Mouse (Mus musculus) testis, adult 2 months (tissue): ENCODE measurements around the gene Rbms3. TPM values are rescaled to one million over a fixed set of nuclear protein-coding genes. Genes with fewer than 3 reads are reported as not detected.

Experiments
- H3K27ac ChIP-seq: fragments of 200-500 bp; 2 replicates; pipeline ENCODE4 v1.5.1; 2012; ENCODE audit warnings: low read depth, low read length; ENCODE audit not compliant: control insufficient read depth, insufficient read depth
- H3K27me3 ChIP-seq: fragments of 200-500 bp; 2 replicates; pipeline ENCODE4 v1.6.1; 2012; ENCODE audit warnings: mild to moderate bottlenecking, low read length, moderate library complexity; ENCODE audit not compliant: control insufficient read depth, insufficient read depth
- H3K36me3 ChIP-seq: fragments of 200-500 bp; 2 replicates; pipeline ENCODE4 v1.6.1; 2012; ENCODE audit warnings: mild to moderate bottlenecking, low read length; ENCODE audit not compliant: control insufficient read depth, insufficient read depth
- H3K4me1 ChIP-seq: fragments of 200-500 bp; 2 replicates; pipeline ENCODE4 v1.6.1; 2012; ENCODE audit warnings: low read length; ENCODE audit not compliant: control insufficient read depth, insufficient read depth
- H3K4me3 ChIP-seq: fragments of 200-500 bp; 2 replicates; pipeline ENCODE4 v1.5.1; 2012; ENCODE audit warnings: low read depth, mild to moderate bottlenecking, low read length, moderate library complexity, mixed read lengths; ENCODE audit not compliant: control insufficient read depth
- CTCF ChIP-seq: fragments of 200-500 bp; IDR thresholded peaks from 2 replicates; pipeline ENCODE4 v1.5.1; 2012; ENCODE audit warnings: low read depth, mild to moderate bottlenecking, inconsistent platforms, low read length, moderate library complexity; ENCODE audit not compliant: control insufficient read depth, insufficient read depth, insufficient replicate concordance
- POLR2A ChIP-seq: fragments of 200-500 bp; IDR thresholded peaks from 2 replicates; pipeline ENCODE4 v1.6.1; 2012; ENCODE audit warnings: low read depth, mild to moderate bottlenecking, inconsistent platforms, low read length, moderate library complexity; ENCODE audit not compliant: control insufficient read depth
- polyA plus RNA-seq: library from polyadenylated mRNA; depleted of rRNA; stranded (reverse); fragments of >200 nt; gene quantifications from 2 replicates; pipeline ENCODE4 v1.2.3, GENCODE M21; 2012

Gene Rbms3
- polyA plus RNA-seq, 1 experiment = 0.72 TPM

DNA sequence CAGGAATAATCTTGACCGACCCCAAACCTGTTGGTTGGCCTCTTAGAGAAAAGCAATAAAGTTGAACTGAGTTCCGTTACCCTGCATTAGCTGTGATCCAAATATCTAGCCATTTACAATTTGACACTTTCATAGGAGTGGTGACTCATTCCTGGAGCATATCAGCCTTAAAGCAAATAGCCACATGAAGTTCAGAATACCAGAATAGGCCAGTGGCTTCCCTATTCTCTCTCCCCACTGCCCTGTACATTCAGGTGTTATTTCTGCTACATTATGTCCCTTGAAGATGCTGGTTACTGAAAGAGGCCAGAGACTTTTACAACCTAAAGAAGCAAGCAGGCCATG is 755.8 kb downstream of the Rbms3 start:
- Histone ChIP-seq H3K4me3 (no peak overlapping the region), H3K27ac (no peak overlapping the region), H3K27me3 (no peaks in the 10 kb centered on the region), H3K36me3 (no peaks in the 10 kb centered on the region), H3K4me1 (peaks cover 7% of the 10 kb centered on the region; the same call in 1 of the 2 replicates)
- no peak for TF ChIP-seq POLR2A
- TF ChIP-seq CTCF = no peak

DNA sequence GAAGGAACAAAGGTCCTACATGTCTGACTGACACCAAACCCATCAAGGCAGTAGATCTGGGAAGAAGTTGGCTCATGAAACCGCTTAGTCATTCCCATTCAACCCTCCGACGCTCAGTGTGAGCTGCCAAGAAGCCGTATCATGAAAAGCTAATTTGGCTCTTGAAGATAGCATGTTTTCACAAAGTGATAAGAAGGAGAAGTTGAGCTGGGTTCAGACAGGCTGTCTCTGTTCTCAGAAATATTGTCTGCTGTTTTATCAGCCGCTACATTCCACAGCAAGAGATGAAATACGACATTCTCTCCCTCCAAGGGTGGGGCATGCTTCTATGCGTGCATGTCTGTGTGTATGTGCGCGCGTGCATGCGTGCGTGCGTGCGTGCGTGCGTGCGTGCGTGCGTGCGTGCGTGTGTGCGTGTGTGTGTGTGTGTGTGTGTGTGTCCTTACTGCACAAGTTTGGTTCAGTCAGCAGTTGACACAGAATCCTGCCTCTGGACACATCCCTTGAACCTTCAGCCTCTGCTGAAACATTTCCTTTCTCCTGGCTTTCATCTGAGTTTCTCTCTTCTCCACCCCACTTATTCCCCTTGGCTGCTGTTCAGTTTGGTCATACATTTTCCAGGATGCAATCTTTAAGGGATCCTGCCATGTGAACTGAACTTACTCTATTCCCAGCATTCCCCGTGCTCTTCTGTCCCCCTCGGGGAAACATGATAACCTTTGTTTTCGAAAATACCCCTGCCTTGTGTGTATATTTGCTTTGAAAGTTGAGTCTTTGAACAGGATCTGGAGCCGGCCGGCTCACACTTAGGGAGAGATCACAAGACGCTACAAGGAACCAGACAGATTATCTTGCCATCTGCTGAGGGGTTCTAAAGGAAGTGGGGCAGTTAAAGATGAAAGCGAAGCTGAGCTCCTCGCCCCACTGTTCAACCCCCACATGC is 756.4 kb downstream of the Rbms3 start:
- H3K27ac ChIP-seq = peak overlapping the region; percentile 30
- TF ChIP-seq POLR2A = no peak
- H3K4me1 ChIP-seq = peaks cover 7% of the 10 kb centered on the region; the same call in 1 of the 2 replicates
- H3K27me3 ChIP-seq = no peaks in the 10 kb centered on the region
- peak overlapping the region; percentile 38; the same call in 1 of the 2 replicates for H3K4me3 ChIP-seq
- H3K36me3 ChIP-seq = no peaks in the 10 kb centered on the region

- TF ChIP-seq POLR2A = no peak
- no peak for TF ChIP-seq CTCF
- H3K4me1 ChIP-seq = peaks cover 7% of the 10 kb centered on the region; the same call in 1 of the 2 replicates
- no peak overlapping the region for H3K27ac ChIP-seq
Observed at GRCm38 (mm10) chr9:116872346-116872745, 757.4 kb downstream of the Rbms3 start.

DNA sequence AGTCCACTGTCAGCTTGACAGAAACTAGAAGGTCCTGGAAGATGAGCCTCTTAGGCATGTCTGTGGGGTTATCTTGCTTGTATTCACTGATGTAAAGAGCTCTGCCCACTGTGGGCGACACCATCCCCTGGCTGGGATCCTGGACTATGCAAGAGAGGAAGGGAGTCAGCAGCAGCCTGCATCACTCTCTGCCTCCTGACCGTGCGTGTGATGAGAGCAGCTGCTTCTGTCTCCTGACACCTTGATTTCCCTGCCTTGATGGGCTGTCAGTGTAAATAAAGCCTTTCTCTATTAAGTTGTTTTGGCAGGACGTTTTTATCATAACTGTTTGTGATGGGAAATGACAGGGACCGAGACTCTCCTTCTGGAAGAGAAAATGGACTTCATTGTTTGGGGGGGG is 758.1 kb downstream of the Rbms3 start:
- Histone ChIP-seq H3K4me1 (peaks cover 7% of the 10 kb centered on the region; the same call in 1 of the 2 replicates), H3K27ac (no peak overlapping the region), H3K36me3 (no peaks in the 10 kb centered on the region), H3K4me3 (no peak overlapping the region), H3K27me3 (no peaks in the 10 kb centered on the region)
- TF ChIP-seq POLR2A (no peak), CTCF (no peak)

More at GRCm38 (mm10) chr9:116872346-116872745, 757.4 kb downstream of the Rbms3 start:
- Histone ChIP-seq H3K4me3 (no peak overlapping the region), H3K27me3 (no peaks in the 10 kb centered on the region), H3K36me3 (no peaks in the 10 kb centered on the region)

DNA sequence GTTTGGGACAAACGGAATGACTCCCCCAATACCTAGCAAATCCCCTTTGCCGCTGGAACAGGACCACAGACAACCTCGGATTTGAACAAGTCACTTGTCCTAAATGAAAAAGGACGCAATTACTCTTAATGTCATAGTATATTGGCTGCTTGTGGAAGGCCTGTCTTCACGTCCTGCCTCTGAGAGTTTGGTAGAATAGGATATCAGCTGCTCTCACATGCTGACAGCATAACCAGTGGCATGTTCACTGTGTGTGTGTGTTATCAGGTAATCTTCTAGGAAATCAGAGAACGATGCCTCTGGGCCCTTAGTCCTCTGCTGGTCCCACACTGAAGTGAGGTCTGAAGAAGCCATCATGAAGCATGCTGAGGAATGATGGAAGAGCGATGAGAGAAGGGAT is 763.7 kb downstream of the Rbms3 start:
- no peak overlapping the region for H3K4me3 ChIP-seq
- no peak overlapping the region for H3K27ac ChIP-seq
- TF ChIP-seq POLR2A (no peak), CTCF (no peak)
- H3K27me3 ChIP-seq = no peaks in the 10 kb centered on the region
- H3K4me1 ChIP-seq = no peaks in the 10 kb centered on the region
- H3K36me3 ChIP-seq = no peaks in the 10 kb centered on the region

DNA sequence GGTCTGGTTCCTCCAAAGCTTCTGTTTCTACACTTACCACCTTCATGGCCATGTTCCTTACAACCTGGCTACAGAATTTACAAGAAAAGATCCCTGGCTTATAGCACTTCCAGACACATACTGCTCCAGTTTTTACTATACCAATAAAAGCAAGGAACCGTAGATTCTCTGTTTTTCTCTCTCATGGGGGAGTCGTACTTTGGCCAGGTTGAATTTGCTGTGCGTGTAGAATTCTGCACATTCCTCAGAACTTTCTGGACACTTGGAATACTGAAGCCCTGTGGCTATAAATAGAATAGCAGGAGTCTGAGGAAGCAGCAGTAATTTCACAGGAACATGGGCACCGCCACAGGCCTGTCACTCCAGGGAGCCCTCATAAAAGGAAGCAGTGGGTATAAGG is 766.1 kb downstream of the Rbms3 start:
- H3K27ac ChIP-seq = no peak overlapping the region

DNA sequence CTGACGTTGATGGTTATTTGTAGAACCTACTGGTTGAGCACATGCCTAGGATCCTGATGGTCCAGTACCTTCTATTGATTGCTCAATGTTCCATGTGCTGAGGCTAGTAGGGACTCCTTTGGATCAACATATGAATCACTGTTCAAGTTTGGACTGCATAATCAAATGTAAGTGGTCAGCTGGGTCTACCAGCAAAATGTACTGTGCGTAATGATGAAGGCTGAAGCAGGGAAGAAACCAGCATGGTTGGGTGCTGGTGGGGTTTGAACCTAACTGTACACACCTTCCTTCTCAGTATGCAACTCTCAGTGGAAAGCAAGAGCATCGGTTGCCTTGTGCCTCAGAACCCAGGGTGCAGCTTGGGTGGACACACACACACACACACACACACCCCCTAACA is 767.4 kb downstream of the Rbms3 start:
- no peaks in the 10 kb centered on the region for H3K27me3 ChIP-seq
- H3K36me3 ChIP-seq = no peaks in the 10 kb centered on the region
- no peaks in the 10 kb centered on the region for H3K4me1 ChIP-seq
- TF ChIP-seq CTCF (no peak), POLR2A (no peak)
- H3K4me3 ChIP-seq = no peak overlapping the region
- H3K27ac ChIP-seq = no peak overlapping the region

More for the DNA sequence above, 766.1 kb downstream of the Rbms3 start:
- Histone ChIP-seq H3K4me1 (no peaks in the 10 kb centered on the region), H3K4me3 (no peak overlapping the region), H3K36me3 (no peaks in the 10 kb centered on the region), H3K27me3 (no peaks in the 10 kb centered on the region)
- TF ChIP-seq POLR2A (no peak), CTCF (no peak)
